Mouse (Mus musculus) CH12.LX (cell line): ENCODE measurements around the gene Samd4.

Experiments used
- MAX ChIP-seq: IDR thresholded peaks from 2 replicates; pipeline ENCODE4 v1.6.1; 2011; ENCODE audit warnings: low read length, improper control_type of control experiment
- USF1 ChIP-seq: IDR thresholded peaks from 2 replicates; pipeline ENCODE4 v1.6.1; 2014; ENCODE audit warnings: low read depth, mild to moderate bottlenecking, inconsistent platforms, low read length, improper control_type of control experiment

DNA sequence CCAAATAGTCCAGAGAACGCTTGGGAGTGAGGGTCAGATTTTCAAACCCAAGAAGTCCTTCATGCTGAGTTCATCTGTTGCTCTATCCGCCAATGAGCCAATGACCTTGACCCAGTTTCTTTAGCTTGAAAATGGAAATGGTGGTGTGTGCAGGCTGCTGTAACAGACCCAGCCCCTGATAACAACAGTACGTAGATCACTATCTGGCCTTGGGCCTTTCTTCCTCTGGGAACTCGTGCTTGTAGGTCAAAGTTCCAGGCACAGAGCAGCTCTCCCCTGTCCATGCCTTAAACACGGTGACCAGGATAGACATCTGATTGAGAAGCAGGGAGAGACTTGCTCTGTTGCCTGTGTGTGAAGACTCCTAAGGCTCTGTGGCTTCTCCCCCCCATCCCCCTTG is 96.5 kb downstream of the Samd4 start:
- TF ChIP-seq USF1 (no peak), MAX (no peak)
